Mouse (Mus musculus) limb, embryonic 12.5 days (tissue): ENCODE results near the gene D17H6S53E. TPM values are rescaled to one million over a fixed set of nuclear protein-coding genes. Genes with fewer than 3 reads are reported as not detected.

Source experiments
- ATAC-seq: fragments of 200-750 bp; cut with Nextera tagmentation; 2 replicates; pipeline ENCODE4 v1.8.0; 2017; ENCODE audit warnings: low read depth, moderate TSS enrichment; ENCODE audit not compliant: insufficient number of reproducible peaks, insufficient read depth, low FRiP score, low TSS enrichment
- H3K27ac ChIP-seq: fragments of 300-500 bp; sonication (generic); 2 replicates; pipeline ENCODE4 v1.5.1; 2016; ENCODE audit warnings: mild to moderate bottlenecking, moderate library complexity
- H3K27me3 ChIP-seq: fragments of 300-500 bp; sonication (generic); 2 replicates; pipeline ENCODE4 v1.6.1; 2016; ENCODE audit warnings: mild to moderate bottlenecking, moderate library complexity
- H3K36me3 ChIP-seq: fragments of 300-500 bp; sonication (generic); 2 replicates; pipeline ENCODE4 v1.6.1; 2016; ENCODE audit warnings: mild to moderate bottlenecking, moderate library complexity
- H3K4me1 ChIP-seq: fragments of 300-500 bp; sonication (generic); replicated peaks from 2 replicates; pipeline ENCODE4 v1.6.1; 2016
- H3K4me2 ChIP-seq: fragments of 300-500 bp; sonication (generic); 2 replicates; pipeline ENCODE4 v1.6.1; 2016; ENCODE audit warnings: mild to moderate bottlenecking, moderate library complexity
- H3K4me3 ChIP-seq: fragments of 300-500 bp; sonication (generic); replicated peaks from 2 replicates; pipeline ENCODE4 v1.5.1; 2016; ENCODE audit warnings: mild to moderate bottlenecking
- H3K9ac ChIP-seq: fragments of 300-500 bp; sonication (generic); replicated peaks from 2 replicates; pipeline ENCODE4 v1.6.1; 2016; ENCODE audit warnings: mild to moderate bottlenecking, moderate library complexity
- H3K9me3 ChIP-seq: fragments of 300-500 bp; sonication (generic); 2 replicates; pipeline ENCODE4 v1.6.1; 2016; ENCODE audit warnings: mild to moderate bottlenecking, moderate library complexity
- WGBS: fragments of 180-500 bp; shearing (Covaris S2); methylation state at CpG from one replicate; pipeline ENCODE4 v1.1.7; 2016; 5-methylcytosine and 5-hydroxymethylcytosine counted together
- polyA plus RNA-seq: library from polyadenylated mRNA; unstranded; fragments of >200 nt; fragmentation: Nextera tagmentation; extraction: Ambion mirVana; gene quantifications from 2 replicates; pipeline ENCODE4 v1.2.1, GENCODE M21; 2016

D17H6S53E gene
- polyA plus RNA-seq, 1 experiment from 2014 or later: 10.1 TPM

- Histone ChIP-seq H3K9ac (no peak overlapping the region), H3K4me2 (no peak overlapping the region), H3K9me3 (no peaks in the 10 kb centered on the region), H3K36me3 (peaks cover 25% of the 10 kb centered on the region), H3K4me1 (peaks cover 12% of the 10 kb centered on the region), H3K27ac (no peak overlapping the region), H3K4me3 (no peak overlapping the region), H3K27me3 (no peaks in the 10 kb centered on the region)
- no peak for ATAC-seq
- 59% methylated on average over 2 of the region's 2 CpGs for WGBS
Measured at GRCm38 (mm10) chr17:35088151-35088550, 38.0 kb upstream of the D17H6S53E start.

DNA sequence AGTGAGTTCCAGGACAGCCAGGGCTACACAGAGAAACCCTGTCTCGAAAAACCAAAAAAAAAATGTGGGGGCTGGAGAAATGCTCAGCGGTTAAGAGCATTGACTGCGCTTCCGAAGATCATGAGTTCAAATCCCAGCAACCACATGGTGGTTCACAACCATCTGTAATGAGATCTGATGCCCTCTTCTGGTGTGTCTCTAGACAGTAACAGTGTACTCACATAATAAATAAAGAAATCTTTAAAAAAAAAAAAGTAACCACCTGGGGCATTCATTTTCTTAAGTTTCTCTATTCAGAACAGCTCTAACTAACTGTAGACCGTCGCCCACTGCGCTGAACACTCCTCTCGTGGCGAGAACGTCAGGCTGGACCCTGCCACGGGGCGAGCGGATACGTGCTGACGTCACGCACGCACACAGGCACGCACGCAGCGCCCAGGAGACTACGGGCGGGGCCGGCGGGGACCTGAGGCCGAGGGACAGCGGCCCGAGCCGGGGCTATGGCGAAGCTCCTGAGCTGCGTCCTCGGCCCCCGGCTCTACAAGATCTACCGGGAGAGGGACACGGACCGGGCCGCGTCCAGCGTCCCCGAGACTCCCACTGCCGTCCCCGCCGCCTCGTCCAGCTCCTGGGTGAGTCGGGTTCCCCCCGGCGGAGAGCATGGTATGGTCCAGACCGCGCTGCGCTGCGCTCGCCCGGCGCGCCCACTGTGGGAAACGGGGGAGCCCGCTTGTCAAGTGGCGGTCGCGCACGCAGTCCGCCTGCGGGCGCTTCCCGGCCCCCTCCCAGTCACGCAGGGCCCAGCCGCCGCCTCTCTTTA, 37.1 kb upstream of the D17H6S53E start, which contains the start of gene Abhd16a:
Gene Abhd16a (plus strand): TSS at position 439 of the 820 bp plus-strand sequence.
- ATAC-seq: peak; percentile 97
- H3K9me3 ChIP-seq: no peaks in the 10 kb centered on the region
- no peaks in the 10 kb centered on the region for H3K27me3 ChIP-seq
- H3K36me3 ChIP-seq: peaks cover 33% of the 10 kb centered on the region
- 3% methylated on average over 61 of the region's 67 CpGs for WGBS
- peak within 1 kb of the TSS; percentile 58 for H3K4me3 ChIP-seq
- peak within 1 kb of the TSS; percentile 93 for H3K27ac ChIP-seq
- peak within 1 kb of the TSS; percentile 75 for H3K9ac ChIP-seq
- H3K4me2 ChIP-seq: peak within 1 kb of the TSS; percentile 65
- H3K4me1 ChIP-seq: peaks cover 12% of the 10 kb centered on the region

GRCm38 (mm10) chr17:35090166-35090932, 35.8 kb upstream of the D17H6S53E start:
- Histone ChIP-seq H3K4me1 (peaks cover 12% of the 10 kb centered on the region), H3K4me3 (peak overlapping the region; percentile 58)

DNA sequence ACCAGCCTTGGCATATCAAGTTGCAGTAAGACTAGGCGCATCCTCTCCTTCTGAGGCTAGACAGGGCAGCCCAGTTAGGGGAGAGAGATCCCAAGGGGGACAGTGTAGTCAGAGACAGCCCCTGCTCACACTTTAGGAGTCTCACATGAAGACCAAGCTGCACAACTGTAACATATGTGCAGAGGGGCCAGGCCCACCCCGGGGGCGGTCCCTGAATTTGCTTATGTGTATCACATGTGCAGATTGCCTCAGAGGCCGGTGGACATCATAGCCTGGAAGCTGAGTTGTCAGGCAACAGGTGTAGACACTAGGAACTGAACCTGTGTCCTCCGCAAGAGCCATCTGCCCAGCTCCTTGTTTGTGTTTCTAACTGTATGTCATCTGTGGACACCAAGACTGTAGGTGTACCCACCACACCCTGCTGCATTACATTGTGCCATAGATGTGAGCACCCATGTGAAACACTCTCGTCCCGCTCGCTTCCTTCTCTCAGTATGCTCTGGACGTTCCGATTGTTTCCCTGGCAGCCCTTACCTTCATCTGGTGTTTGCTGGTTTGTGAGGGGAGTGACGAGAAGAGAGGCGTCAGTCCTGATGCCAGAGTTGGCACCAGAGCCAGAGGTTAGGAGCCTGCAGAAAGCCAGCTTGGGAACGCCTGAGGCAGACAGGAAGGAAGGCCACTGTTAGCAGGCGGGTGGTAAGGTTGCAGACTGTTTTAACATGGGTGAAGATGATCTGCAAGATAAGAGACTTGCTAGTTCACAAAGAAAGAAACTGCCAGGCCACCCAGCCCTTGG, 33.6 kb upstream of the D17H6S53E start:
- no peak overlapping the region for H3K9ac ChIP-seq
- no peaks in the 10 kb centered on the region for H3K9me3 ChIP-seq
- no peak overlapping the region for H3K4me2 ChIP-seq
- no peak for ATAC-seq
- peaks cover 12% of the 10 kb centered on the region for H3K4me1 ChIP-seq
- H3K27me3 ChIP-seq: no peaks in the 10 kb centered on the region
- no peak overlapping the region for H3K27ac ChIP-seq
- H3K4me3 ChIP-seq: no peak overlapping the region
- WGBS: 86% methylated on average over 14 of the region's 14 CpGs
- H3K36me3 ChIP-seq: peaks cover 68% of the 10 kb centered on the region

More at GRCm38 (mm10) chr17:35090166-35090932, 35.8 kb upstream of the D17H6S53E start:
- Histone ChIP-seq H3K9ac (peak overlapping the region; percentile 75), H3K27ac (0 out of 2 replicates have a peak overlapping the region, but pooled peaks have one; percentile 2), H3K36me3 (peaks cover 46% of the 10 kb centered on the region), H3K9me3 (no peaks in the 10 kb centered on the region), H3K4me2 (peak overlapping the region; percentile 65), H3K27me3 (no peaks in the 10 kb centered on the region)
- no peak for ATAC-seq
- 67% methylated on average over 8 of the region's 8 CpGs for WGBS

DNA sequence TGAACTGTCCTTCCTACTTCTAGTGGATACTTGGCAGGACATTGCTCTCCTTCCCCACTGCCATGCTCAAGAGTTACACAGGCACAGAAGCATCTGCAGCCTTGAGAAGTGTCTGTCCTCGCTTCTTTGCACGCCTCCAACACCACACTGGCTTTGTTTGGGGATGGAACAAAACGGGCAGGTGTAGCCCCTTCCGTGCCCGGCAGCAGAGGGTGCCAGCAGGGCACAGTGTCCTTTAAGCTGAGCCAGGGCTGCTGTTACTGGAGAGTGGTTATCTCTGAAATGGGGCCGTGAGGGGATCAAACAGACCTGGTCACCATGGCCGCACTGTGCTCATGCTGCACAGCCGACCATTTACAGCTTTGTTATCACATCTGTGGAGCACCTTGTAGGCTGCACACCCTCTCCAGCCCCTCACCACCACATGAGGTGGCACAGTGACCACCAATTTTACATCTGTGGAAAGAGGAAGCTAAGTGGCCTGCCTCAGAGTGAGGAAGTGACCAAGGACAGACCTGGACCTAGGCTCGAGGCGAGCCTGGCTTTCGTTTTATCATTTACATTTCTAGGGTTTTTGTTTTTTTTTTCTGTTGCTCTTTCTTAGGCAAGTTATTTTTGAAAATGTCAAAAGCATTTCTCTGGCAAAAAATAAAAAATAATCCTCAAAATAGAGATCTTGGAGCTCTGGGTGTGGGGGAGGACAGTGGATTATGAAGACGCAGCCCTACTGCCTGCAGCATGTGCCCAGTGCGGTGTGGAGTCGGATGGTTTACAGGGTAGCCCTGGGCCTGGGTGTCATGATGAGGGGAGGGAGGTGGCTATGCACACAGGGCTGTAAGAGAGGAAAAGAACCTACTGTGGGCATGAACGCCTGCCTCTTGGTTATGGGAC, 31.5 kb upstream of the D17H6S53E start:
- H3K9me3 ChIP-seq: no peaks in the 10 kb centered on the region
- H3K9ac ChIP-seq: no peak overlapping the region
- H3K27ac ChIP-seq: no peak overlapping the region
- H3K36me3 ChIP-seq: peaks cover 89% of the 10 kb centered on the region
- 92% methylated on average over 15 of the region's 15 CpGs for WGBS
- H3K4me3 ChIP-seq: no peak overlapping the region
- no peak overlapping the region for H3K4me2 ChIP-seq
- H3K4me1 ChIP-seq: peaks cover 12% of the 10 kb centered on the region
- H3K27me3 ChIP-seq: no peaks in the 10 kb centered on the region
- ATAC-seq: no peak

DNA sequence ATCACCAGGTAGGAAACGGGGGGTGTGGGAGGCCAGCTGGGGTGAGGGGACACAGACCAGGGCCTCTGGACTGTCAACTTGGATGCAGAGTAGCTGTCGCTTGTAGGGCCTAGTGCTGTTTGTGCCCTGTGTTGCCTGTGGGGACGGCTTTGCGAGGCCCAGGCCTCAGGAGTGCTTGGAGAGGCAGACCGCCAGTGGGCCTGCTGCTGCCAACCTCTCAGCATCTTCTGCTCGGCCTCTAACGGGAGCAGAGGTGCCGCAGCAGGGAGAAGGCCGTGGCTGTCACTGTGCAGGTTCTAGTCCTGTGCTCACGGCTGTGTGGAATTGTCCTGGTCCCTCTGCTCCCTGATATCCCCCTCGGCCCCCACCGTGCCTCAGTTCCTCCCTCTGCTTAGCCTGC, 29.6 kb upstream of the D17H6S53E start:
- ATAC-seq: no peak
- Histone ChIP-seq H3K9ac (no peak overlapping the region), H3K27ac (no peak overlapping the region), H3K4me2 (no peak overlapping the region), H3K36me3 (peaks cover 98% of the 10 kb centered on the region), H3K9me3 (no peaks in the 10 kb centered on the region), H3K4me1 (no peaks in the 10 kb centered on the region), H3K4me3 (no peak overlapping the region), H3K27me3 (no peaks in the 10 kb centered on the region)
- 86% methylated on average over 12 of the region's 12 CpGs for WGBS

- Histone ChIP-seq H3K4me1 (no peaks in the 10 kb centered on the region), H3K9ac (no peak overlapping the region), H3K4me2 (no peak overlapping the region), H3K36me3 (peaks cover 98% of the 10 kb centered on the region), H3K27me3 (no peaks in the 10 kb centered on the region), H3K27ac (no peak overlapping the region), H3K9me3 (no peaks in the 10 kb centered on the region), H3K4me3 (no peak overlapping the region)
- no peak for ATAC-seq
- WGBS: 88% methylated on average over 12 of the region's 12 CpGs
Measured at GRCm38 (mm10) chr17:35097164-35097655, 29.0 kb upstream of the D17H6S53E start.

- WGBS: 74% methylated on average over 10 of the region's 10 CpGs
- Histone ChIP-seq H3K36me3 (peaks cover 89% of the 10 kb centered on the region), H3K9me3 (no peaks in the 10 kb centered on the region)
Measured at GRCm38 (mm10) chr17:35100196-35100765, 25.9 kb upstream of the D17H6S53E start.

DNA sequence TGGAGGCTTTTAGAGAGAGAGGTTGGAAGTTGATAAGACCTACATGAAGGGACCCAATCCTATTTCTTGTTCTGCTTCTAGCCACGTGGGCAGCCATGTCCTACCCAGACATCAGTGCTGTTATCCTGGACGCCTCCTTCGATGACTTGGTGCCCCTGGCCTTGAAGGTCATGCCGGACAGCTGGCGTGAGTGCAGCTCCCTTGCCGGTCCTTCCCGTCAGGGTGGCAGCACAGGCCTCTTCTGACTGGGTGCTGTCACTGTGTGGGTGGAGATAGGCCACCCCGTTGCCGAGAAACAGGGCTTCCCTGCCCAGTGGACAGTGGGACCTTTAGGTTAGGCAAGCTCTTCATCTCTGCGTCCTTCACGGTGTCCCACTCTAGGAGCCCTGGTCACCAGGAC, 25.0 kb upstream of the D17H6S53E start:
- 86% methylated on average over 11 of the region's 11 CpGs for WGBS
- ATAC-seq: no peak
- Histone ChIP-seq H3K27me3 (no peaks in the 10 kb centered on the region), H3K4me1 (peaks cover 5% of the 10 kb centered on the region; the same call in 1 of the 2 replicates), H3K4me3 (no peak overlapping the region), H3K9me3 (no peaks in the 10 kb centered on the region), H3K9ac (no peak overlapping the region), H3K27ac (no peak overlapping the region), H3K36me3 (peaks cover 81% of the 10 kb centered on the region), H3K4me2 (no peak overlapping the region)

More at GRCm38 (mm10) chr17:35100196-35100765, 25.9 kb upstream of the D17H6S53E start:
- H3K9ac ChIP-seq: no peak overlapping the region
- no peak overlapping the region for H3K27ac ChIP-seq
- H3K27me3 ChIP-seq: no peaks in the 10 kb centered on the region
- no peak for ATAC-seq
- no peak overlapping the region for H3K4me2 ChIP-seq
- no peaks in the 10 kb centered on the region for H3K4me1 ChIP-seq
- no peak overlapping the region for H3K4me3 ChIP-seq
